Mouse (Mus musculus) heart, embryonic 11.5 days (tissue): ENCODE measurements around the gene Gm42517. TPM values are rescaled to one million over a fixed set of nuclear protein-coding genes. Genes with fewer than 3 reads are reported as not detected.
A peak's percentile ranks its signal among the peaks of the same experiment; 100 is the strongest.

ENCODE experiments used
- ATAC-seq: fragments of 200-750 bp; cut with Nextera tagmentation; replicated peaks from 2 replicates; pipeline ENCODE4 v1.8.0; 2017; ENCODE audit warnings: moderate library complexity; ENCODE audit not compliant: insufficient number of reproducible peaks, low FRiP score, low TSS enrichment
- H3K27ac ChIP-seq: fragments of 300-500 bp; sonication (generic); 2 replicates; pipeline ENCODE4 v1.5.1; 2014; ENCODE audit warnings: mild to moderate bottlenecking, low read depth, low read length
- H3K27me3 ChIP-seq: fragments of 300-500 bp; sonication (generic); 2 replicates; pipeline ENCODE4 v1.6.1; 2014; ENCODE audit warnings: mild to moderate bottlenecking, low read length, mixed read lengths; ENCODE audit not compliant: control insufficient read depth, insufficient read depth
- H3K36me3 ChIP-seq: fragments of 300-500 bp; sonication (generic); 2 replicates; pipeline ENCODE4 v1.6.1; 2014; ENCODE audit warnings: mild to moderate bottlenecking, low read length, moderate library complexity, mixed read lengths; ENCODE audit not compliant: control insufficient read depth, insufficient read depth
- H3K4me1 ChIP-seq: fragments of 300-500 bp; sonication (generic); 2 replicates; pipeline ENCODE4 v1.6.1; 2014; ENCODE audit warnings: low read length; ENCODE audit not compliant: control insufficient read depth, insufficient read depth
- H3K4me2 ChIP-seq: fragments of 300-500 bp; sonication (generic); 2 replicates; pipeline ENCODE4 v1.6.1; 2014; ENCODE audit warnings: mild to moderate bottlenecking, moderate library complexity
- H3K4me3 ChIP-seq: fragments of 300-500 bp; sonication (generic); 2 replicates; pipeline ENCODE4 v1.5.1; 2014; ENCODE audit warnings: low read depth, low read length
- H3K9ac ChIP-seq: fragments of 300-500 bp; sonication (generic); 2 replicates; pipeline ENCODE4 v1.6.1; 2014; ENCODE audit warnings: mild to moderate bottlenecking, low read depth, low read length, moderate library complexity
- H3K9me3 ChIP-seq: fragments of 300-500 bp; sonication (generic); replicated peaks from 2 replicates; pipeline ENCODE4 v1.6.1; 2016; ENCODE audit warnings: low read length; ENCODE audit not compliant: control insufficient read depth
- WGBS: fragments of 180-500 bp; shearing (Covaris S2); extraction: QIAGEN DNeasy Blood & Tissue Kit; methylation state at CpG from one replicate; pipeline ENCODE4 v1.1.7; 2014; ENCODE audit not compliant: insufficient replicate concordance; 5-methylcytosine and 5-hydroxymethylcytosine counted together
- polyA plus RNA-seq: library from polyadenylated mRNA; unstranded; fragments of >200 nt; fragmentation: Nextera tagmentation; extraction: Ambion mirVana; gene quantifications from 2 replicates; pipeline ENCODE4 v1.2.1, GENCODE M21; 2014

Gene Gm42517
- 0.16 TPM in 1 of 2 replicates, not detected in the other for polyA plus RNA-seq

GRCm38 (mm10) chr5:108367871-108368332 lies at the start of gene Gm42517:
Gm42517 (minus strand) TSS chr5:108367922.
- H3K4me3 ChIP-seq = peak within 1 kb of the TSS; percentile 62
- H3K9ac ChIP-seq = peak within 1 kb of the TSS; percentile 34; the same call in 1 of the 2 replicates
- no peaks in the 10 kb centered on the region for H3K36me3 ChIP-seq
- H3K4me1 ChIP-seq = peaks cover 16% of the 10 kb centered on the region; the same call in 1 of the 2 replicates
- ATAC-seq = peak; percentile 44; the same call in 1 of the 2 replicates
- H3K27ac ChIP-seq = no peak within 1 kb of the TSS
- WGBS = 0% methylated on average over 13 of the region's 36 CpGs
- no peaks in the 10 kb centered on the region for H3K9me3 ChIP-seq
- H3K4me2 ChIP-seq = peak within 1 kb of the TSS; percentile 96
- peaks cover 85% of the 10 kb centered on the region for H3K27me3 ChIP-seq

GRCm38 (mm10) chr5:108414711-108415110 lies 47.0 kb upstream of the Gm42517 start:
- H3K4me2 ChIP-seq = no peak overlapping the region

GRCm38 (mm10) chr5:108406977-108407376 lies 39.3 kb upstream of the Gm42517 start:
- Histone ChIP-seq H3K9me3 (no peaks in the 10 kb centered on the region), H3K36me3 (no peaks in the 10 kb centered on the region), H3K9ac (no peak overlapping the region), H3K4me1 (no peaks in the 10 kb centered on the region), H3K27me3 (no peaks in the 10 kb centered on the region), H3K27ac (no peak overlapping the region), H3K4me2 (no peak overlapping the region), H3K4me3 (no peak overlapping the region)
- WGBS = 56% methylated on average over 2 of the region's 2 CpGs
- ATAC-seq = no peak

More at GRCm38 (mm10) chr5:108414711-108415110, 47.0 kb upstream of the Gm42517 start:
- Histone ChIP-seq H3K4me1 (no peaks in the 10 kb centered on the region), H3K36me3 (no peaks in the 10 kb centered on the region), H3K4me3 (no peak overlapping the region), H3K27me3 (no peaks in the 10 kb centered on the region), H3K9ac (no peak overlapping the region), H3K27ac (no peak overlapping the region), H3K9me3 (no peaks in the 10 kb centered on the region)
- no peak for ATAC-seq
- 69% methylated on average over 2 of the region's 2 CpGs for WGBS

GRCm38 (mm10) chr5:108405460-108405859 lies 37.7 kb upstream of the Gm42517 start:
- no peak overlapping the region for H3K9ac ChIP-seq
- no peaks in the 10 kb centered on the region for H3K4me1 ChIP-seq
- H3K9me3 ChIP-seq = no peaks in the 10 kb centered on the region
- 61% methylated on average over 1 of the region's 1 CpGs for WGBS
- no peaks in the 10 kb centered on the region for H3K27me3 ChIP-seq
- no peak overlapping the region for H3K4me2 ChIP-seq
- ATAC-seq = no peak
- no peak overlapping the region for H3K4me3 ChIP-seq
- H3K36me3 ChIP-seq = no peaks in the 10 kb centered on the region
- H3K27ac ChIP-seq = no peak overlapping the region

GRCm38 (mm10) chr5:108403453-108403852 lies 35.7 kb upstream of the Gm42517 start:
- H3K9ac ChIP-seq = no peak overlapping the region
- H3K4me1 ChIP-seq = no peaks in the 10 kb centered on the region
- H3K4me2 ChIP-seq = no peak overlapping the region
- no peaks in the 10 kb centered on the region for H3K36me3 ChIP-seq
- no peaks in the 10 kb centered on the region for H3K27me3 ChIP-seq
- no peak overlapping the region for H3K4me3 ChIP-seq
- H3K9me3 ChIP-seq = no peaks in the 10 kb centered on the region
- H3K27ac ChIP-seq = no peak overlapping the region
- no peak for ATAC-seq
- WGBS = 65% methylated on average over 4 of the region's 4 CpGs

GRCm38 (mm10) chr5:108389744-108390143 lies 22.0 kb upstream of the Gm42517 start:
- no peak overlapping the region for H3K9ac ChIP-seq
- no peak overlapping the region for H3K27ac ChIP-seq
- no peak for ATAC-seq
- no peak overlapping the region for H3K4me2 ChIP-seq
- H3K4me1 ChIP-seq = no peaks in the 10 kb centered on the region
- no peak overlapping the region for H3K4me3 ChIP-seq
- no peaks in the 10 kb centered on the region for H3K9me3 ChIP-seq
- H3K36me3 ChIP-seq = no peaks in the 10 kb centered on the region
- WGBS = 78% methylated on average over 3 of the region's 3 CpGs
- H3K27me3 ChIP-seq = peaks cover 8% of the 10 kb centered on the region; the same call in 1 of the 2 replicates

GRCm38 (mm10) chr5:108388201-108388600 lies 20.5 kb upstream of the Gm42517 start, which contains the start of gene Pde6b:
Pde6b (plus strand) TSS chr5:108388391.
- WGBS = 67% methylated on average over 7 of the region's 7 CpGs

GRCm38 (mm10) chr5:108386449-108386848 lies 18.7 kb upstream of the Gm42517 start:
- H3K4me1 ChIP-seq = no peaks in the 10 kb centered on the region
- H3K27ac ChIP-seq = no peak overlapping the region
- ATAC-seq = no peak
- no peak overlapping the region for H3K4me2 ChIP-seq
- H3K4me3 ChIP-seq = no peak overlapping the region
- H3K9ac ChIP-seq = no peak overlapping the region
- 72% methylated on average over 4 of the region's 4 CpGs for WGBS
- peaks cover 8% of the 10 kb centered on the region; the same call in 1 of the 2 replicates for H3K27me3 ChIP-seq
- no peaks in the 10 kb centered on the region for H3K36me3 ChIP-seq
- no peaks in the 10 kb centered on the region for H3K9me3 ChIP-seq

More at GRCm38 (mm10) chr5:108388201-108388600, 20.5 kb upstream of the Gm42517 start, which contains the start of gene Pde6b:
- Histone ChIP-seq H3K9ac (no peak within 1 kb of the TSS), H3K4me2 (no peak within 1 kb of the TSS), H3K36me3 (no peaks in the 10 kb centered on the region), H3K4me1 (no peaks in the 10 kb centered on the region), H3K27ac (no peak within 1 kb of the TSS), H3K27me3 (peaks cover 8% of the 10 kb centered on the region; the same call in 1 of the 2 replicates), H3K4me3 (no peak within 1 kb of the TSS), H3K9me3 (no peaks in the 10 kb centered on the region)
- no peak for ATAC-seq

GRCm38 (mm10) chr5:108385632-108386031 lies 17.9 kb upstream of the Gm42517 start:
- Histone ChIP-seq H3K4me3 (no peak overlapping the region), H3K36me3 (no peaks in the 10 kb centered on the region), H3K9me3 (no peaks in the 10 kb centered on the region), H3K4me1 (no peaks in the 10 kb centered on the region), H3K27ac (no peak overlapping the region), H3K9ac (no peak overlapping the region), H3K4me2 (no peak overlapping the region), H3K27me3 (peaks cover 8% of the 10 kb centered on the region; the same call in 1 of the 2 replicates)
- 76% methylated on average over 2 of the region's 2 CpGs for WGBS
- ATAC-seq = no peak
